Mouse (Mus musculus) right cerebral cortex, postnatal 4 days (tissue): ENCODE data around the gene Mrps23.
"Not testable (repeated sequence)": the region's sequence is repeated elsewhere in the genome, so short reads cannot be mapped to it uniquely, and the experiment has no call there.

Source experiments
- DNase-seq: peaks from one replicate; pipeline ENCODE4 v3.0.0-alpha.2; 2022

The Mrps23 gene

GRCm38 (mm10) chr11:88180467-88180958, 23.7 kb upstream of the Mrps23 start:
- DNase-seq, result no peak

DNA sequence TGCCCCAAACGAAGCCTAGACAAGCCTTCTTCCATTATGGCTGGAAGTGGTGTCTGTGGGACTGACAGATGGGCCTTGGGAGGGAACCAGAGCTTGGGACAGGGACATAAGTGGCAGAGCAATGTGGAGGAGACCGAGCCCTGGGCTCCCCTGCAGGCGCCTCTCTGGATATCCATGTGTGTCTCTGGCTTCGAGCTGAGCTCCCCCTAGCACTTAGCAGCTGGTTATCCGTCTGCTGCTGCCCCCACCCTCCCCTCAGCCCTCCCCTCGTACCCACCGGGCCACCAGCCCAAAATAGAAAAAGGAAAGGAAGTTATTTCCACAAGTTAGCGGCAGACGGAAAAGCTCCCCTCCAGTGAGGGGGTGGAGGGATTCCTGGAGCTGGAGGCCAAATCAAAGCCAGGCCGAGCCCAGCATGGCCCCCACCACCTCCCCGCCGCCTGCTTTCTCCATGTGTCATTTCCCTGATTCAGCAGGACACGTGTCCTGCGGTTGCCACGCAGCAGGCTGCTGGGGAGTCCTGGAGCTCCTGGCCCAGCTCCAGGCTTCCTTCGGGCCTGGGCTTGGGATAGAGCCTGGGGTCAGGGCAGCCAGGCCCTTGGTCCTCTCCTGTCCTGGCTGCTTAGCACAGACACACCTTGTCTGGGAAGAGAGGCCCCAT, 23.1 kb upstream of the Mrps23 start:
- peak; percentile 49 for DNase-seq

GRCm38 (mm10) chr11:88184632-88185180, 19.5 kb upstream of the Mrps23 start:
- no peak for DNase-seq

GRCm38 (mm10) chr11:88186078-88186946, 17.9 kb upstream of the Mrps23 start:
- no peak for DNase-seq

DNA sequence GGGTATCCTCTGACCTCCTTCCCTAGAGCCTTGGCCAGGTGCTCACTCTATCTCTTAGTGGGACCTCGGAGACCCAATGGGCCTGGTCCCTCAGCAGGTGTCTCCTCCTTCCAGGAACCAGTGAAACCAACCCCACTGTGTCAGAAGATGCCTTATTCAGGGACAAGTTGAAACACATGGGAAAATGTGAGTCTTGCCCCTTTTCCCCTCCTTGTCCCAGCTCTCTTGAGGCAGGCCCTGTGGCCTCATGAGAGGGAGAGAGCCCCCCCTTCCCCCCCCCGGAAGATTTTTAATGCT, 17.3 kb upstream of the Mrps23 start:
- DNase-seq, result no peak

- DNase-seq, result peak; percentile 71
These were observed 16.6 kb upstream of the Mrps23 start for GRCm38 (mm10) chr11:88187417-88188133.

DNA sequence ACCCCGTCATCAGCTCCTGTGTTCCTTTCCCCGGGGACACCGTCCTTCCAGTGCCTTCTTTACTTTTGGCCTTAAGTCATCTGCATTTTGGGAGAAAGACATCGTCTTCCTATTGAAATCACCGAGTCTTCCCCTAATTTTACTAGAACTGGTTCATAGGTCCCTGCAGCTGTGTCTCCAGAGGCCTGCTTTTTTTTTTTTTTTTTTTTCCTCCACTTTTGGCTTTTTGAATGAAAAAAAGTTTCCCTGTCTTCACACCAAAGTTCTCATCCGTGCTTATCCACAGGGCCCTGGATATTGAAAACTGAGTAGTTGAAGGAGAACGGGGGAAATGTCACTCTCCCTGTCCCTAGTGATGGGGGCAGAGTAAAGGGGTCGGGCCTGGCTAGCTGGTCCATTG, 16.0 kb upstream of the Mrps23 start:
- no peak for DNase-seq

- DNase-seq, result no peak
These were observed 15.6 kb upstream of the Mrps23 start for GRCm38 (mm10) chr11:88188635-88189034.

DNA sequence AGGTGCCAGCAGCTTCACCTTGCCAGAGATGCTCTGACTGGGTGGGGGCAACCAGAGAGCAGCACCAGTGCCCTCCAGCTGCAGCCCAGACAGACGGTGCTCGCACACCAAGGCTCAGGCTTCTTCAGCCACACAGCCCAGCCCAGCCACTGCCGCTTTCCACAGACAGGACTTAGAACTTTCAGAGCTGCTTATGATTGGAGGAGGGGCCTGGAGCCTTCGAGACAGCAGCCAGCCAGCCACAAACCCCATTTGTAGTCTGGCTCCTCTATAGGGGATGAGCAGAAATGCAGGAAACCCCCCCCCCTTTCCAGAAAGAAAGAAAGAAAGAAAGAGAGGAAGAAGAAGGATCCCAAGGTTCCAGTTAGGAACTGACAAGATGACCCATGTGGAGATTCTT, 11.6 kb upstream of the Mrps23 start:
- no peak for DNase-seq

- no peak for DNase-seq
These were observed 10.9 kb upstream of the Mrps23 start for GRCm38 (mm10) chr11:88193098-88193823.

GRCm38 (mm10) chr11:88193824-88194696, 10.1 kb upstream of the Mrps23 start:
- no peak for DNase-seq

- DNase-seq, result not testable (repeated sequence)
These were observed 8.5 kb upstream of the Mrps23 start for GRCm38 (mm10) chr11:88195699-88196098.

DNA sequence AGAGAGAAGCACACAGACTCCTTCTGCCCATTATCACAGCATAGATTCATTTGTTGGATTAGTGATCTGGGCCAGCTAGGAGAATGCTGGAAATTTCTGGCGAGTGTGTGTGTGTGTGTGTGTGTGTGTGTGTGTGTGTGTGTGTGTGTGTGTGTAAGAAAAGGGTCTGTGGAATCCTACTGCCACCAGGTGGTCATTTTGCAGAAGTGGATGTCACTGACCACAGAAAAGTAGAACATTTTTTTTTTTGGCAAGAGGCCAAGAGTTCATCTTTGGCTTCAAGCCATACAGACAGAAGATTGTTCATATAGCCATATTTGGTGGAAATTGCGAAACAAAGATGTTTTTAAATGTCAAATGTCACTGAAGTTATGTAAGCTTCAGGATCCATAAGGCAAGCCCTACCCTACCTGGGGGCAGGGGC, 7.0 kb upstream of the Mrps23 start:
- DNase-seq, result peak; percentile 39

GRCm38 (mm10) chr11:88198223-88198622, 6.0 kb upstream of the Mrps23 start:
- DNase-seq, result no peak

- DNase-seq, result no peak
These were observed 3.0 kb upstream of the Mrps23 start for GRCm38 (mm10) chr11:88201172-88201571.

DNA sequence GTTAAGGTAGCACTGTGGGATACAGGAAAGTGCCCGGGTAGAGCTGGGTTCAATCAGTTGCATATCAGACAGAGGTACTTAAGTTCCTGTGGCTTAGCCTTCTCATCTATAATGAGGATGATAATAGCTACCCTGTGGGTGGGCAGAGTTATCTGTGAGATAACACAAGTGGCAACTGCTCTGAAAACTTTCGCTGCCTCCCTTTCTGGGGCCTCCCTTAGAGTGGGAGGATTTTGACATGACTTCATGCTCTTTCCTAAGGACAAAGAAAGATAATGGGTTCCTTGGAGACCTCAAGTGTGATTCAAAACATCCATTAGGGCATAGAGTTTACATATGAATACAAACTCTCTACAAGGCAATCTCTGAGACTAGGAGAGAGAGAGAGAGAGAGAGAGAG, 2.1 kb upstream of the Mrps23 start:
- DNase-seq, result no peak

DNA sequence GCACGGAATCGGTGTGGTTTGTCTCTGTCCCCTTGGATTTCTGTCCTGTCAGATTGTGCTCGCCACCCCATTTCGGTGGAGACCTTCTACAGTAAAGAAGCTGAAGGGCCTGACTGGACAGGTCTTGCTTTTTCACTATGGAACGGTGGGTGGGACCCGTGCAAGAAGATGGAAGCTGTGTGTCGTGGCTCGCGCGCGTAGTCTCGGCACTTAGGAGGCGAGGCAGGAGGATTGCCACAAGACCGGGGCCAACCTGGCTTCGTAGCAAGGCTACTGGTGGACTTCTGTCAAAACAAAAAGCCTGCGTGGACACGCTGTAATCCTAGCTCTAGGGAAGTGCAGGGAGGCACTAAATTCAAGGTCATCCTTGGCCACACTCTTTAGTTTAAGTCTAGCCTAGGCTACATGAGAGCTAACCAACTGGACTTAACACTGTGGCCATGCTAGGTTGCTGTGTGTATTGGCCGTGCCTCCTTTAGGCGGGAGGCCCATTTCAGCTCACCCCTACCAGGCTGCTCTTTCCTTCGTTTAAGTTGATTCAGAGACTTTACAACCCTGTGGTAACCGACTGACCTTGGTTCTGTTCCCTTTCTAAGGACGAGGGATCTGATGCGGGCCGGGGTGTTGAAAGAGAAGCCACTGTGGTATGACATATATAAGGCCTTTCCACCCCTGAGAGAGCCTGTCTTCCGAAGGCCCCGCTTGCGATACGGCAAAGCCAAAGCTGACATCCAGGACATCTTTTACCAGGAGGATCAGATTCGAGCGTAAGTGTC, 593 bp downstream of the Mrps23 start:
- no peak for DNase-seq

DNA sequence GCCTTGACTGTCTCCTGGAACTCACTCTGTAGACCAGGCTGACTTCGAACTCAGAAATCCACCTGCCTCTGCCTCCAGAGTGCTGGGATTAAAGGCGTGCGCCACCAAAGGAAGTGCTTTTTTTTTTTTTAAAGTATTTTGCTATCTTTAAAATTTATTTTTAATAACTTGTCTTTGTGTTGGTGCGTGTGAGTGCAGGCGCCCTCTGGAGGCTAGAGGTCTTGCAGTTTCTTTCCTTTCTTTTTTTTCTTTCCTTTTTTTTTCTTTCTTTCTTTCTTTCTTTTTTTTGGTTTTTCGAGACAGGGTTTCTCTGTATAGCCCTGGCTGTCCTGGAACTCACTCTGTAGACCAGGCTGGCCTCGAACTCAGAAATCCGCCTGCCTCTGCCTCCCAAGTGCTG, 2.4 kb downstream of the Mrps23 start:
- not testable (repeated sequence) for DNase-seq

- DNase-seq, result no peak
These were observed 3.5 kb downstream of the Mrps23 start for GRCm38 (mm10) chr11:88207697-88208096.

GRCm38 (mm10) chr11:88211824-88212582, 7.8 kb downstream of the Mrps23 start:
- no peak for DNase-seq
